Mouse (Mus musculus) urinary bladder, adult 18-20 months (tissue): ENCODE data around the gene Cmbl.
A peak's percentile ranks its signal among the peaks of the same experiment; 100 is the strongest.
"Not testable (repeated sequence)": the region's sequence is repeated elsewhere in the genome, so short reads cannot be mapped to it uniquely, and the experiment has no call there.

Source experiments
- DNase-seq, 2 experiments: peaks; one replicate each; pipeline ENCODE4 v3.0.0; 2022; ENCODE audit warnings: low spot score in 2 of 2, mixed read lengths in 2 of 2

Gene Cmbl

GRCm38 (mm10) chr15:31581086-31581485 lies 15.9 kb downstream of the Cmbl start:
- DNase-seq = not testable (repeated sequence)

- DNase-seq = no peak
Measured at GRCm38 (mm10) chr15:31583304-31584085, 18.3 kb downstream of the Cmbl start.

- no peak for DNase-seq
Measured at GRCm38 (mm10) chr15:31585238-31585637, 20.0 kb downstream of the Cmbl start.

GRCm38 (mm10) chr15:31586088-31586487 lies 20.9 kb downstream of the Cmbl start:
- no peak for DNase-seq

- peak; percentile 77 to 79 for DNase-seq
Measured at GRCm38 (mm10) chr15:31586519-31586918, 21.3 kb downstream of the Cmbl start.

- no peak for DNase-seq
Measured at GRCm38 (mm10) chr15:31587789-31588188, 22.6 kb downstream of the Cmbl start.

- no peak for DNase-seq
Measured at GRCm38 (mm10) chr15:31588989-31589640, 23.9 kb downstream of the Cmbl start.

GRCm38 (mm10) chr15:31590176-31590575 lies 25.0 kb downstream of the Cmbl start:
- no peak for DNase-seq

- DNase-seq = no peak
Measured at GRCm38 (mm10) chr15:31592531-31592930, 27.3 kb downstream of the Cmbl start.

- DNase-seq = no peak
Measured at GRCm38 (mm10) chr15:31594260-31594659, 29.1 kb downstream of the Cmbl start.

GRCm38 (mm10) chr15:31595651-31596050 lies 30.5 kb downstream of the Cmbl start:
- DNase-seq = no peak

- DNase-seq = no peak
Measured at GRCm38 (mm10) chr15:31599834-31600233, 34.6 kb downstream of the Cmbl start.

- no peak for DNase-seq
Measured at GRCm38 (mm10) chr15:31601279-31601645, 36.1 kb downstream of the Cmbl start.

- DNase-seq = peak; percentile 97 to 99
Measured at GRCm38 (mm10) chr15:31601646-31602374, 36.6 kb downstream of the Cmbl start, which contains the start of the genes Cct5 and Fam173b. Gene Cct5, minus strand, starts transcription at chr15:31601804. Gene Fam173b, plus strand, starts transcription at chr15:31601852.

- DNase-seq = no peak
Measured at GRCm38 (mm10) chr15:31602426-31602825, 37.2 kb downstream of the Cmbl start.

GRCm38 (mm10) chr15:31603113-31603512 lies 37.9 kb downstream of the Cmbl start:
- no peak for DNase-seq

GRCm38 (mm10) chr15:31606821-31607220 lies 41.6 kb downstream of the Cmbl start:
- DNase-seq = peak in 1 of 2 experiments; percentile 22

GRCm38 (mm10) chr15:31611027-31611426 lies 45.8 kb downstream of the Cmbl start:
- no peak for DNase-seq

- no peak for DNase-seq
Measured at GRCm38 (mm10) chr15:31611976-31612375, 46.8 kb downstream of the Cmbl start.

- no peak for DNase-seq
Measured at GRCm38 (mm10) chr15:31613826-31614453, 48.8 kb downstream of the Cmbl start.

GRCm38 (mm10) chr15:31614666-31615065 lies 49.5 kb downstream of the Cmbl start:
- DNase-seq = no peak

GRCm38 (mm10) chr15:31617261-31617660 lies 52.1 kb downstream of the Cmbl start:
- DNase-seq = no peak
